Mouse (Mus musculus) ES-E14 (cell line): ENCODE measurements around the gene Fbxw8.

Source experiments
- CHD2 ChIP-seq: IDR thresholded peaks from 2 replicates; pipeline ENCODE4 v1.6.1; 2014; ENCODE audit warnings: mild to moderate bottlenecking, low read depth, low read length, inconsistent platforms
- MAFK ChIP-seq: IDR thresholded peaks from 2 replicates; pipeline ENCODE4 v1.6.1; 2014; ENCODE audit warnings: mild to moderate bottlenecking, low read depth, low read length, inconsistent platforms; ENCODE audit not compliant: insufficient read depth
- ZC3H11A ChIP-seq: IDR thresholded peaks from 2 replicates; pipeline ENCODE4 v1.6.1; 2012; ENCODE audit warnings: low read depth, mild to moderate bottlenecking, inconsistent platforms, low read length, borderline replicate concordance

DNA sequence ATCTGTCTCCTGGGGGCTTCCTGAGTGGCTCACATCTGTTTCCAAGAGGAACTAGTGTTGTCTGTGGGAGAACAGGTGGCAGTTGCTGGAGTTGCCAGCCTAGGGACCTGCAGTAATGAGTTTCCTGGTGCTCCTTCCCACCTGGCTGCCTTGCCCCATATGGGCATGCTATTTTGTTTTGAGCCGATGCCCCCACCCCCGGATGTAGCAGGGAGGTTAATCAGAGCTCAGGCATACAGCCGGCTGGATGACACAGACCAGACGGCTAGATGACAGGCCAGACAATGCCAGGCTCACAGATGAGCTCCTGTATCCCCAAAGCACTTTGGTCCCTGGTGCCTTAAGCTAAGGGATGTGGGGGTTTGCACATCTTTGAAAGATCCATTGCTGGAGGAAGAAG lies 121.9 kb downstream of the Fbxw8 start:
- no peak for TF ChIP-seq CHD2
- TF ChIP-seq ZC3H11A, result no peak
- no peak for TF ChIP-seq MAFK
